Mouse (Mus musculus): ENCODE measurements around the gene Faap100. TPM values are rescaled to one million over a fixed set of nuclear protein-coding genes. Genes with fewer than 3 reads are reported as not detected.
"Not testable (repeated sequence)": the region's sequence is repeated elsewhere in the genome, so short reads cannot be mapped to it uniquely, and the experiment has no call there.

Gene Faap100
- polyA plus RNA-seq, 1 experiment from 2014 or later = 74.1 TPM

- H3K9me3 ChIP-seq = no peaks in the 10 kb centered on the region
- peak overlapping the region; percentile 100 for H3K9ac ChIP-seq (replicated peaks)
- peak overlapping the region; percentile 100 for H3K4me3 ChIP-seq
- peak overlapping the region; percentile 98 for H3K27ac ChIP-seq (replicated peaks)
- no peak; the same call in 1 of the 2 replicates for ATAC-seq (replicated peaks)
- H3K27me3 ChIP-seq = no peaks in the 10 kb centered on the region
- peak overlapping the region; percentile 96 for H3K4me2 ChIP-seq (replicated peaks)
- peaks cover 14% of the 10 kb centered on the region for H3K36me3 ChIP-seq
- 1% methylated on average over 49 of the region's 53 CpGs for WGBS
- H3K4me1 ChIP-seq = peaks cover 52% of the 10 kb centered on the region
These were observed 29.7 kb downstream of the Faap100 start for GRCm38 (mm10) chr11:120348684-120349370.

- H3K4me1 ChIP-seq = peaks cover 48% of the 10 kb centered on the region
- H3K9me3 ChIP-seq = no peaks in the 10 kb centered on the region
These were observed 30.5 kb downstream of the Faap100 start, which contains the start of gene Actg1 for GRCm38 (mm10) chr11:120347791-120348683. Gene Actg1, minus strand, starts transcription at chr11:120348542.

GRCm38 (mm10) chr11:120347301-120347700, 31.3 kb downstream of the Faap100 start:
- 3% methylated on average over 10 of the region's 10 CpGs for WGBS
- Histone ChIP-seq H3K27me3 (no peaks in the 10 kb centered on the region), H3K27ac (replicated peaks) (peak overlapping the region; percentile 98), H3K9ac (replicated peaks) (peak overlapping the region; percentile 100), H3K4me2 (replicated peaks) (peak overlapping the region; percentile 62), H3K36me3 (peaks cover 14% of the 10 kb centered on the region), H3K4me1 (peaks cover 40% of the 10 kb centered on the region), H3K4me3 (peak overlapping the region; percentile 100), H3K9me3 (no peaks in the 10 kb centered on the region)
- no peak for ATAC-seq (replicated peaks)

More at GRCm38 (mm10) chr11:120347791-120348683, 30.5 kb downstream of the Faap100 start, which contains the start of gene Actg1:
- peak; percentile 84 for ATAC-seq (replicated peaks)
- WGBS = 2% methylated on average over 91 of the region's 103 CpGs
- Histone ChIP-seq H3K4me3 (peak within 1 kb of the TSS; percentile 100), H3K9ac (replicated peaks) (peak within 1 kb of the TSS; percentile 100), H3K27ac (replicated peaks) (peak within 1 kb of the TSS; percentile 98), H3K36me3 (peaks cover 14% of the 10 kb centered on the region), H3K4me2 (replicated peaks) (peak within 1 kb of the TSS; percentile 96), H3K27me3 (no peaks in the 10 kb centered on the region)

GRCm38 (mm10) chr11:120346383-120347034, 32.1 kb downstream of the Faap100 start:
- not testable (repeated sequence) for H3K27ac ChIP-seq (replicated peaks); H3K27me3 ChIP-seq; ATAC-seq (replicated peaks); H3K9me3 ChIP-seq
- Histone ChIP-seq H3K36me3 (peaks cover 14% of the 10 kb centered on the region), H3K9ac (replicated peaks) (peak overlapping the region; percentile 49), H3K4me2 (replicated peaks) (peak overlapping the region; percentile 72), H3K4me1 (peaks cover 35% of the 10 kb centered on the region), H3K4me3 (peak overlapping the region; percentile 48)
- 73% methylated on average over 11 of the region's 13 CpGs for WGBS

GRCm38 (mm10) chr11:120345067-120345681, 33.4 kb downstream of the Faap100 start:
- no peaks in the 10 kb centered on the region for H3K27me3 ChIP-seq
- H3K4me3 ChIP-seq = peak overlapping the region; percentile 37
- H3K4me1 ChIP-seq = peaks cover 23% of the 10 kb centered on the region
- H3K9me3 ChIP-seq = no peaks in the 10 kb centered on the region
- peak overlapping the region; percentile 65 for H3K4me2 ChIP-seq (replicated peaks)
- H3K27ac ChIP-seq (replicated peaks) = peak overlapping the region; percentile 33
- peaks cover 14% of the 10 kb centered on the region for H3K36me3 ChIP-seq
- no peak for ATAC-seq (replicated peaks)
- H3K9ac ChIP-seq (replicated peaks) = peak overlapping the region; percentile 22; the same call in 1 of the 2 replicates
- 26% methylated on average over 1 of the region's 1 CpGs for WGBS

- 0 out of 2 replicates have a peak overlapping the region, but pooled peaks have one; percentile 22 for H3K9ac ChIP-seq (replicated peaks)
- peaks cover 14% of the 10 kb centered on the region for H3K36me3 ChIP-seq
- peak overlapping the region; percentile 21; the same call in 1 of the 2 replicates for H3K27ac ChIP-seq (replicated peaks)
- no peaks in the 10 kb centered on the region for H3K9me3 ChIP-seq
- ATAC-seq (replicated peaks) = no peak
- H3K27me3 ChIP-seq = no peaks in the 10 kb centered on the region
- H3K4me1 ChIP-seq = peaks cover 20% of the 10 kb centered on the region
- 60% methylated on average over 5 of the region's 5 CpGs for WGBS
- peak overlapping the region; percentile 65 for H3K4me2 ChIP-seq (replicated peaks)
- H3K4me3 ChIP-seq = peak overlapping the region; percentile 37
These were observed 34.1 kb downstream of the Faap100 start for GRCm38 (mm10) chr11:120344310-120344920.

- no peak overlapping the region for H3K4me2 ChIP-seq (replicated peaks)
These were observed 34.9 kb downstream of the Faap100 start for GRCm38 (mm10) chr11:120343519-120344309.

GRCm38 (mm10) chr11:120342656-120343160, 35.9 kb downstream of the Faap100 start:
- no peak overlapping the region for H3K4me3 ChIP-seq
- no peak for ATAC-seq (replicated peaks)
- H3K9ac ChIP-seq (replicated peaks) = no peak overlapping the region
- H3K4me1 ChIP-seq = peaks cover 16% of the 10 kb centered on the region
- peaks cover 14% of the 10 kb centered on the region for H3K36me3 ChIP-seq
- H3K9me3 ChIP-seq = no peaks in the 10 kb centered on the region
- no peak overlapping the region for H3K4me2 ChIP-seq (replicated peaks)
- WGBS = 93% methylated on average over 5 of the region's 5 CpGs
- H3K27me3 ChIP-seq = no peaks in the 10 kb centered on the region
- no peak overlapping the region for H3K27ac ChIP-seq (replicated peaks)

More at GRCm38 (mm10) chr11:120343519-120344309, 34.9 kb downstream of the Faap100 start:
- Histone ChIP-seq H3K4me1 (peaks cover 16% of the 10 kb centered on the region), H3K27ac (replicated peaks) (0 out of 2 replicates have a peak overlapping the region, but pooled peaks have one; percentile 21), H3K27me3 (no peaks in the 10 kb centered on the region), H3K9ac (replicated peaks) (no peak overlapping the region), H3K4me3 (no peak overlapping the region), H3K36me3 (peaks cover 14% of the 10 kb centered on the region), H3K9me3 (no peaks in the 10 kb centered on the region)
- ATAC-seq (replicated peaks) = no peak
- 81% methylated on average over 5 of the region's 5 CpGs for WGBS

- Histone ChIP-seq H3K9me3 (no peaks in the 10 kb centered on the region), H3K36me3 (peaks cover 13% of the 10 kb centered on the region), H3K9ac (replicated peaks) (no peak overlapping the region), H3K27me3 (no peaks in the 10 kb centered on the region), H3K4me2 (replicated peaks) (no peak overlapping the region), H3K4me3 (no peak overlapping the region), H3K4me1 (peaks cover 16% of the 10 kb centered on the region), H3K27ac (replicated peaks) (no peak overlapping the region)
- ATAC-seq (replicated peaks) = no peak
- 94% methylated on average over 4 of the region's 4 CpGs for WGBS
These were observed 36.9 kb downstream of the Faap100 start for GRCm38 (mm10) chr11:120341661-120342060.

GRCm38 (mm10) chr11:120339978-120340513, 38.5 kb downstream of the Faap100 start:
- no peaks in the 10 kb centered on the region for H3K27me3 ChIP-seq
- H3K4me2 ChIP-seq (replicated peaks) = no peak overlapping the region
- no peak overlapping the region for H3K27ac ChIP-seq (replicated peaks)
- no peak for ATAC-seq (replicated peaks)
- no peak overlapping the region for H3K9ac ChIP-seq (replicated peaks)
- H3K4me3 ChIP-seq = no peak overlapping the region
- H3K4me1 ChIP-seq = peaks cover 8% of the 10 kb centered on the region
- no peaks in the 10 kb centered on the region for H3K9me3 ChIP-seq
- H3K36me3 ChIP-seq = peaks cover 5% of the 10 kb centered on the region
- WGBS = 93% methylated on average over 10 of the region's 10 CpGs
